Mouse (Mus musculus): ENCODE measurements around the gene Filip1.

GRCm38 (mm10) chr9:79810969-79811902 lies 201.4 kb downstream of the Filip1 start:
- TF ChIP-seq POLR2A (IDR thresholded peaks at IDR 0.05; ENCODE audit: borderline replicate concordance, control insufficient read depth, low read depth, low read length) (no peak), CTCF (IDR thresholded peaks at IDR 0.05; ENCODE audit: control insufficient read depth, insufficient read depth, low read length) (no peak)

Measured in bone marrow, adult 2 months (tissue).